Mouse (Mus musculus) heart, postnatal 0 days (tissue): Measurements from ENCODE around the gene Pip4k2a.

Experiments used
- CTCF ChIP-seq: IDR thresholded peaks from 2 replicates; pipeline ENCODE4 v1.5.1; 2016; ENCODE audit warnings: antibody characterized with exemption, control low read depth, low read depth
- EP300 ChIP-seq: IDR thresholded peaks from 2 replicates; pipeline ENCODE4 v1.6.1; 2016; ENCODE audit warnings: antibody characterized with exemption, low read depth

DNA sequence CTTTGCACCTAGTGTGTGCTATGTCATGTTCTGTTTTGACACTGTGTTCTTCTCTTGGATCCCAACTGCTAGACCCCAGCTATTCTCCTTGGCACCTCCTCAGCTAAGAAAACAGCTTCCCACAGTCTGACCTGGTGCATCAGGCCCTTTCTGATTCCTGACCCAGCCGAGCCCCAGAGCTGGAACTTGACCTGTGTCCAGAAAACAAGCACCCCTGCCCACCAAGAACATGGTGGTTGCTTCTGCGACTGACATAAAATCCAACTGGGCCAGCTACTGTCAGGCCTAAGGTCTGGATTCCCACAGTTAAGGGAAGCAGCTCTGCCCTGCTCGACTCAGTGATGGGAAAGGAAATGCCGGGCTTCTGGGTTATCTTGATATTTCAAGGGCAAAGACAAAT lies 54.6 kb downstream of the Pip4k2a start:
- no peak for TF ChIP-seq CTCF
- TF ChIP-seq EP300, result no peak
